Mouse (Mus musculus) CD4-positive, CD25-positive, alpha-beta regulatory T cell, adult 2 months (primary cell): ENCODE measurements at regions not wholly inside any gene's neighbourhood (a gene's known extent, or its start where the extent isn't known, plus 50 kb on each side); places are given as distances from the start of the nearest gene placed in this dataset.
A peak's percentile ranks its signal among the peaks of the same experiment; 100 is the strongest.

Experiments used
- DNase-seq: peaks from one replicate; pipeline ENCODE4 v3.0.0-alpha.2; 2012; ENCODE audit warnings: low read depth, low spot score

GRCm38 (mm10) chr10:53435181-53435874 lies 55.6 kb upstream of the Cep85l start:
- peak; percentile 55 for DNase-seq

- DNase-seq, result no peak
Measured at GRCm38 (mm10) chr10:53434376-53435171, 54.8 kb upstream of the Cep85l start.

DNA sequence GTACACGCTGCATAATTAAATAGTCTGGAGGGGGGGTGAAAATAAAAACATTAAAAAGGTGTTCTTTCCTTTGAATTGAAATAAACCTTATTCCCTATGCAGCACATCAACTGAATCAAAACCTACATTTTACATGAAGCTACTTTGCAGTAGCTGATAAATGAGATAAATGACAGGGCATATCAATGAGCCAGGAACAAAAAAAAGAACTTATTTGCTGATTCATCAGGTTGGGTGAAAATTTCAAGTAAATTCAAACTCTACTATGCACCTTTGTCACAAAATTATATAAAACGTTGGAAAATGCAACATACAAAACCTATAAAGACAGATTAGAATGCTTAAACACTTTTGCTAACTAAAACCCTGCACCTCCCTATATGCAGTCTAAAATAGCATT lies 53.0 kb upstream of the Cep85l start:
- no peak for DNase-seq

DNA sequence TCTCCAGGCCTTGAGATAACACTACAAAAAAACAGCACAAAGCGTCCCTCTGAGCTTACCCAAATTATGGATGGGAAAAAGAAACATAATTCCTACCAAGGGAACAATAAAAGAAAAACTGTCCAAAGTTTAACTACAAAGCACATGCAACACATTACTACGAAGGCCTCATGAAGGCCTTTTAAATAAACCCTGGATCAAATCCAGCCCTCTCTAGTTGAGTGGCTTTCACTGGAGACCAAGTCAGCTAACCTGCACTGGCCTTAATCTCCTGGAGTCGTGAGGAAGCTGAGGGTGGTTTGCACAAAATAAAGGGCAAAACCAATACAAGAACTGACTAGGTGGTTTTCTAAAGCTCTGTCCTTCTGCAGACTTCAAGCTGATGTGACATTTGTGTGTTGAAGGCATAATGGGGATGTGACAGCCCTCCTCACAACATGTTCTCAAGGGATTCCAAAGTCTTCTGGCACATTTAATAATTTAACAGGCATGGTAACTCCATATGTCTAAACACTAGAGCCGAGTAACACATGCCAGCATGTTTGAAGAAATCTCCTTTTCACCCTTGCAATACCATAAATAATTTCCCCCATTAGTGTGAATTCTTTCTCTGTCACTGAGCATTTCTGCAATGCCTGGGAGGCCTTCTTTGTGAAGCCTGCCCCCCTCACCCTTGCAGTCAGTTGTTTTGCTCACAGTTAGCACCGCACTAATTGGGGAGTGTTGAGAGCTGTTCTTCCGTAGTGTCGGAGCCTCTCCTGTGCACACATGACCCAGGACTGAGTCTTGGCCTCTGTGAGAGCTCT lies 50.0 kb upstream of the Cep85l start:
- DNase-seq, result no peak
